Mouse (Mus musculus) bone marrow, adult 2 months (tissue): Measurements from ENCODE around the gene Grik1.

Source experiments
- CTCF ChIP-seq: fragments of 200-500 bp; IDR thresholded peaks from 2 replicates; pipeline ENCODE4 v1.5.1; 2011; ENCODE audit warnings: low read length, control low read depth; ENCODE audit not compliant: control insufficient read depth, insufficient read depth
- POLR2A ChIP-seq: fragments of 200-500 bp; IDR thresholded peaks from 2 replicates; pipeline ENCODE4 v1.6.1; 2011; ENCODE audit warnings: low read depth, mild to moderate bottlenecking, control low read depth, low read length, borderline replicate concordance; ENCODE audit not compliant: control insufficient read depth

GRCm38 (mm10) chr16:88178813-88179212, 111.3 kb downstream of the Grik1 start:
- no peak for TF ChIP-seq POLR2A
- no peak for TF ChIP-seq CTCF
